Mouse (Mus musculus): ENCODE results near the gene Med16.

- TF ChIP-seq CTCF (IDR thresholded peaks at IDR 0.05; ENCODE audit: low read depth, low read length) (no peak), POLR2A (IDR thresholded peaks at IDR 0.05; ENCODE audit: borderline replicate concordance, low read depth, low read length) (no peak)
Observed at GRCm38 (mm10) chr10:79919251-79919849, 10.6 kb upstream of the Med16 start.

All from bone marrow macrophage, adult 2 months (primary cell).